Mouse (Mus musculus): ENCODE results near the gene 1700029P11Rik. TPM values are rescaled to one million over a fixed set of nuclear protein-coding genes. Genes with fewer than 3 reads are reported as not detected.
A peak's percentile ranks its signal among the peaks of the same experiment; 100 is the strongest.

The 1700029P11Rik gene
- polyA plus RNA-seq, 1 experiment from 2014 or later, result not detected

GRCm38 (mm10) chr15:81985267-81986161, 5.2 kb downstream of the 1700029P11Rik start:
- H3K4me3 ChIP-seq (ENCODE audit: low read depth, low read length), result no peak overlapping the region
- no peaks in the 10 kb centered on the region for H3K36me3 ChIP-seq (ENCODE audit: insufficient read depth, low read length)
- H3K27me3 ChIP-seq (replicated peaks; ENCODE audit: insufficient read depth, low read length), result no peaks in the 10 kb centered on the region
- H3K4me1 ChIP-seq (ENCODE audit: insufficient read depth, low read depth, low read length), result no peaks in the 10 kb centered on the region
- 65% methylated on average over 2 of the region's 2 CpGs for WGBS
- ATAC-seq (no peak), DNase-seq (ENCODE audit: low spot score) (no peak)
- H3K9me3 ChIP-seq (ENCODE audit: low read length), result no peaks in the 10 kb centered on the region
- TF ChIP-seq EP300 (IDR thresholded peaks at IDR 0.05) (no peak), CTCF (IDR thresholded peaks at IDR 0.05) (no peak)
- no peak overlapping the region for H3K9ac ChIP-seq (replicated peaks; ENCODE audit: low read depth)
- no peak overlapping the region for H3K4me2 ChIP-seq (replicated peaks; ENCODE audit: low read depth, low read length)
- no peak overlapping the region for H3K27ac ChIP-seq (ENCODE audit: low read length)

- H3K27ac ChIP-seq (ENCODE audit: low read length), result no peak within 1 kb of the TSS
- H3K4me2 ChIP-seq (replicated peaks; ENCODE audit: low read depth, low read length), result no peak within 1 kb of the TSS
- H3K4me1 ChIP-seq (ENCODE audit: insufficient read depth, low read depth, low read length), result no peaks in the 10 kb centered on the region
- H3K9me3 ChIP-seq (ENCODE audit: low read length), result no peaks in the 10 kb centered on the region
- no peak for TF ChIP-seq EP300 (IDR thresholded peaks at IDR 0.05)
- H3K36me3 ChIP-seq (ENCODE audit: insufficient read depth, low read length), result 0 out of 2 replicates have a peak, but pooled peaks cover under 1% of the 10 kb centered on the region
- ATAC-seq (no peak), DNase-seq (ENCODE audit: low spot score) (no peak)
- no peak within 1 kb of the TSS for H3K9ac ChIP-seq (replicated peaks; ENCODE audit: low read depth)
- no peak within 1 kb of the TSS for H3K4me3 ChIP-seq (ENCODE audit: low read depth, low read length)
- 78% methylated on average over 3 of the region's 3 CpGs for WGBS
- H3K27me3 ChIP-seq (replicated peaks; ENCODE audit: insufficient read depth, low read length), result no peaks in the 10 kb centered on the region
Measured at GRCm38 (mm10) chr15:81987646-81988045, 7.3 kb downstream of the 1700029P11Rik start, which contains the start of gene Xrcc6. Gene Xrcc6, plus strand, starts transcription at chr15:81987835.

GRCm38 (mm10) chr15:81989371-81990062, 9.2 kb downstream of the 1700029P11Rik start:
- 0 out of 2 replicates have a peak, but pooled peaks cover 11% of the 10 kb centered on the region for H3K36me3 ChIP-seq (ENCODE audit: insufficient read depth, low read length)
- H3K9me3 ChIP-seq (ENCODE audit: low read length), result no peaks in the 10 kb centered on the region
- no peak overlapping the region for H3K4me3 ChIP-seq (ENCODE audit: low read depth, low read length)
- no peak overlapping the region; the same call in 1 of the 2 replicates for H3K27ac ChIP-seq (ENCODE audit: low read length)
- no peak overlapping the region for H3K4me2 ChIP-seq (replicated peaks; ENCODE audit: low read depth, low read length)
- peak; percentile 93 for ATAC-seq
- WGBS, result 21% methylated on average over 11 of the region's 11 CpGs
- peak; percentile 96 for DNase-seq (ENCODE audit: low spot score)
- no peak overlapping the region for H3K9ac ChIP-seq (replicated peaks; ENCODE audit: low read depth)
- H3K4me1 ChIP-seq (ENCODE audit: insufficient read depth, low read depth, low read length), result no peaks in the 10 kb centered on the region
- no peak for TF ChIP-seq EP300 (IDR thresholded peaks at IDR 0.05)
- peak; percentile 87 for TF ChIP-seq CTCF (IDR thresholded peaks at IDR 0.05)
- H3K27me3 ChIP-seq (replicated peaks; ENCODE audit: insufficient read depth, low read length), result no peaks in the 10 kb centered on the region

- no peaks in the 10 kb centered on the region for H3K9me3 ChIP-seq (ENCODE audit: low read length)
- ATAC-seq (no peak), DNase-seq (ENCODE audit: low spot score) (no peak)
- H3K27me3 ChIP-seq (replicated peaks; ENCODE audit: insufficient read depth, low read length), result no peaks in the 10 kb centered on the region
- no peak overlapping the region for H3K4me2 ChIP-seq (replicated peaks; ENCODE audit: low read depth, low read length)
- H3K27ac ChIP-seq (ENCODE audit: low read length), result no peak overlapping the region
- no peaks in the 10 kb centered on the region for H3K4me1 ChIP-seq (ENCODE audit: insufficient read depth, low read depth, low read length)
- WGBS, result 42% methylated on average over 7 of the region's 7 CpGs
- H3K36me3 ChIP-seq (ENCODE audit: insufficient read depth, low read length), result 0 out of 2 replicates have a peak, but pooled peaks cover 11% of the 10 kb centered on the region
- no peak overlapping the region for H3K9ac ChIP-seq (replicated peaks; ENCODE audit: low read depth)
- no peak overlapping the region for H3K4me3 ChIP-seq (ENCODE audit: low read depth, low read length)
- no peak for TF ChIP-seq EP300 (IDR thresholded peaks at IDR 0.05)
- no peak for TF ChIP-seq CTCF (IDR thresholded peaks at IDR 0.05)
Measured at GRCm38 (mm10) chr15:81990549-81990948, 10.2 kb downstream of the 1700029P11Rik start.

- no peaks in the 10 kb centered on the region for H3K9me3 ChIP-seq (ENCODE audit: low read length)
- DNase-seq (ENCODE audit: low spot score) (no peak), ATAC-seq (no peak)
- no peak overlapping the region for H3K27ac ChIP-seq (ENCODE audit: low read length)
- H3K9ac ChIP-seq (replicated peaks; ENCODE audit: low read depth), result no peak overlapping the region
- TF ChIP-seq CTCF (IDR thresholded peaks at IDR 0.05), result no peak
- TF ChIP-seq EP300 (IDR thresholded peaks at IDR 0.05), result no peak
- no peaks in the 10 kb centered on the region for H3K4me1 ChIP-seq (ENCODE audit: insufficient read depth, low read depth, low read length)
- no peak overlapping the region for H3K4me3 ChIP-seq (ENCODE audit: low read depth, low read length)
- 0 out of 2 replicates have a peak, but pooled peaks cover 14% of the 10 kb centered on the region for H3K36me3 ChIP-seq (ENCODE audit: insufficient read depth, low read length)
- no peak overlapping the region for H3K4me2 ChIP-seq (replicated peaks; ENCODE audit: low read depth, low read length)
- no peaks in the 10 kb centered on the region for H3K27me3 ChIP-seq (replicated peaks; ENCODE audit: insufficient read depth, low read length)
- 57% methylated on average over 6 of the region's 6 CpGs for WGBS
Measured at GRCm38 (mm10) chr15:81993992-81994391, 13.7 kb downstream of the 1700029P11Rik start.

- WGBS, result 73% methylated on average over 8 of the region's 8 CpGs
- Histone ChIP-seq H3K9me3 (ENCODE audit: low read length) (no peaks in the 10 kb centered on the region), H3K4me2 (replicated peaks; ENCODE audit: low read depth, low read length) (no peak overlapping the region), H3K4me1 (ENCODE audit: insufficient read depth, low read depth, low read length) (no peaks in the 10 kb centered on the region), H3K4me3 (ENCODE audit: low read depth, low read length) (no peak overlapping the region), H3K27ac (ENCODE audit: low read length) (no peak overlapping the region), H3K27me3 (replicated peaks; ENCODE audit: insufficient read depth, low read length) (no peaks in the 10 kb centered on the region), H3K36me3 (ENCODE audit: insufficient read depth, low read length) (peaks cover 7% of the 10 kb centered on the region; the same call in 1 of the 2 replicates), H3K9ac (replicated peaks; ENCODE audit: low read depth) (no peak overlapping the region)
- no peak for DNase-seq (ENCODE audit: low spot score)
- ATAC-seq, result no peak
- no peak for TF ChIP-seq CTCF (IDR thresholded peaks at IDR 0.05)
- TF ChIP-seq EP300 (IDR thresholded peaks at IDR 0.05), result no peak
Measured at GRCm38 (mm10) chr15:82004257-82004656, 23.9 kb downstream of the 1700029P11Rik start.

Data from lung, postnatal 0 days (tissue).